Comparison of ENCODE assay signal across 23 mouse cellular contexts in the genomic region with DNA sequence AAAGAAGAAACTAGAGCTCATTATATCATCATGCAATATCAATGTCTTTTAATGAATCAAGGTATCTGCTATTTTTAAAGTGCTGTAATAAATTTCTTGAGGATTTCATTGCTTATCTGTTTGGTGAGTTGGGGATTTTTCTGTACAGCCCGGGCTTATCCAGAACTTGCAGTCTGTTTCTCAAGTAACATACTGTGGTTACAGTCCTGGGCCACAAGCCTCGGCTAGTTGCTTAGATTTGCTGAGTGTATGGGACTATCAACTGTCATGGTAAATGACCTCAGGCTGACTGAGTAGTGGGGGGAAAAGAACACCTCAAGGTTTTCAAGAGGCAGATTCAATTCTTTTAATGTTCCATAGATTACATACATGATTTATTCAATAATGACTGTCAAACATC. TPM values are rescaled to one million over a fixed set of nuclear protein-coding genes. Genes with fewer than 3 reads are reported as not detected.
DNase-seq lines count a peak whose midpoint lies in the region; ATAC-seq and TF ChIP-seq lines count a peak whose summit lies in the region.
"Had no signal": no experiment of that assay in that cellular context is flagged by ENCODE, and none has a peak within 500 bp of the region (broad histone marks: within the 10 kb centered on the region; RNA-seq: fewer than 3 reads in every experiment).

No protein-coding gene starts in this region.

- H3K9me3 ChIP-seq in CH12.LX (replicated peaks; ENCODE audit: low read length) (no peaks in the 10 kb centered on the region), MEL (replicated peaks; ENCODE audit: insufficient read depth, low read length) (no peaks in the 10 kb centered on the region)
- H3K9me3 ChIP-seq: embryonic facial prominence, embryonic 10.5 days; embryonic facial prominence, embryonic 13.5 days; forebrain, embryonic 12.5 days; forebrain, embryonic 15.5 days; hindbrain, embryonic 12.5 days; hindbrain, embryonic 15.5 days; intestine, embryonic 15.5 days had no signal

- no peak overlapping the region for H3K4me2 ChIP-seq in CH12.LX (ENCODE audit: insufficient read depth, low read depth, poor library complexity, severe bottlenecking)
- H3K4me2 ChIP-seq: embryonic facial prominence, embryonic 13.5 days; forebrain, embryonic 12.5 days; forebrain, embryonic 15.5 days; heart, embryonic 11.5 days; hindbrain, embryonic 12.5 days; hindbrain, embryonic 15.5 days; intestine, embryonic 15.5 days had no signal

- H3K4me1 ChIP-seq in CH12.LX (ENCODE audit: control insufficient read depth in 1 of 2, insufficient read depth in 2 of 2), result peaks cover 10 to 35% of the 10 kb centered on the region in 2 experiments; a peak in 3 of 4 replicates
- peaks cover 1 to 4% of the 10 kb centered on the region in 2 experiments; a peak in 2 of 4 replicates for H3K4me1 ChIP-seq in MEL (ENCODE audit: control insufficient read depth in 1 of 2, insufficient read depth in 2 of 2, low read length in 2 of 2)
- H3K4me1 ChIP-seq: embryonic facial prominence, embryonic 10.5 days; embryonic facial prominence, embryonic 13.5 days; forebrain, embryonic 12.5 days; forebrain, embryonic 15.5 days; hindbrain, embryonic 12.5 days; hindbrain, embryonic 15.5 days; intestine, embryonic 15.5 days had no signal

- TF ChIP-seq CTCF in CH12.LX (conservative IDR thresholded peaks at IDR 0.05 in 1 of 2, IDR thresholded peaks at IDR 0.05 in 1 of 2; ENCODE audit: low read depth in 2 of 2, low read length in 2 of 2) (no peak), MEL (IDR thresholded peaks at IDR 0.05 in 2 of 3, conservative IDR thresholded peaks at IDR 0.05 in 1 of 3; ENCODE audit: control insufficient read depth in 1 of 3, insufficient read depth in 1 of 3, low read depth in 2 of 3, low read length in 3 of 3, poor library complexity in 1 of 3, severe bottlenecking in 1 of 3) (no peak)

- TF ChIP-seq EP300 in CH12.LX (IDR thresholded peaks at IDR 0.05; ENCODE audit: low read length), result no peak
- TF ChIP-seq EP300 in MEL (IDR thresholded peaks at IDR 0.05; ENCODE audit: low read depth in 1 of 2, low read length in 2 of 2), result peak; percentile 9 to 25; a peak in 1 of 4 replicates

- no peaks in the 10 kb centered on the region for H3K36me3 ChIP-seq in CH12.LX (replicated peaks in 1 of 2; ENCODE audit: control insufficient read depth in 1 of 2, insufficient read depth in 1 of 2, low read length in 1 of 2)
- peaks cover 0 to 3% of the 10 kb centered on the region in 2 experiments; a peak in 1 of 4 replicates for H3K36me3 ChIP-seq in MEL (ENCODE audit: control insufficient read depth in 1 of 2, insufficient read depth in 2 of 2, low read length in 2 of 2)
- H3K36me3 ChIP-seq: embryonic facial prominence, embryonic 10.5 days; embryonic facial prominence, embryonic 13.5 days; forebrain, embryonic 12.5 days; forebrain, embryonic 15.5 days; hindbrain, embryonic 12.5 days; hindbrain, embryonic 15.5 days; intestine, embryonic 15.5 days had no signal

- TF ChIP-seq RAD21 in CH12.LX (IDR thresholded peaks at IDR 0.05; ENCODE audit: low read depth, low read length) (no peak), MEL (IDR thresholded peaks at IDR 0.05; ENCODE audit: low read depth, low read length) (no peak)

- in situ Hi-C loops in CH12.LX (cut with MboI; ENCODE audit: low pct_ligation_motif_present, low pct_unique_long_range_greater_than_20kb, low sequenced_read_pairs), result no loop called here

- H3K27ac ChIP-seq in CH12.LX (ENCODE audit: insufficient read depth, low read depth) (no peak overlapping the region), MEL (ENCODE audit: control insufficient read depth, low read depth, low read length) (no peak overlapping the region)
- H3K27ac ChIP-seq: embryonic facial prominence, embryonic 10.5 days; embryonic facial prominence, embryonic 13.5 days; forebrain, embryonic 12.5 days; forebrain, embryonic 15.5 days; hindbrain, embryonic 12.5 days; hindbrain, embryonic 15.5 days; intestine, embryonic 15.5 days had no signal

- peak; percentile 54; the same call in 1 of the 2 replicates for ATAC-seq in megakaryocyte progenitor cell, adult 5-6 weeks (replicated peaks; ENCODE audit: poor library complexity)
- ATAC-seq: activated CD4-positive, CD25-positive, alpha-beta regulatory T cell, adult 4 months; forebrain, embryonic 15.5 days; intestine, embryonic 15.5 days had no signal

- H3K27me3 ChIP-seq in CH12.LX (replicated peaks) (no peaks in the 10 kb centered on the region), MEL (ENCODE audit: control insufficient read depth in 1 of 2, insufficient read depth in 2 of 2, low read length in 2 of 2) (no peaks in the 10 kb centered on the region)
- H3K27me3 ChIP-seq: embryonic facial prominence, embryonic 13.5 days; forebrain, embryonic 12.5 days; forebrain, embryonic 15.5 days; hindbrain, embryonic 12.5 days; hindbrain, embryonic 15.5 days; intestine, embryonic 15.5 days had no signal

- DNase-seq in CH12.LX (ENCODE audit: extremely low read depth) (no peak), MEL (ENCODE audit: low read depth, low spot score) (peak; percentile 42)
- DNase-seq in lung, postnatal 36 days, result no peak
- DNase-seq in adrenal gland, postnatal 4 days (ENCODE audit: low spot score in 2 of 2), result no peak
- no peak for DNase-seq in urinary bladder, postnatal 14 days (ENCODE audit: low spot score)
- DNase-seq: adrenal gland, adult 8-10 months; adrenal gland, postnatal 25 days; cerebellum, adult 18-20 months; cerebellum, adult 9-10 months; cerebellum, postnatal 14 days; embryo, embryonic 11 days; gastrocnemius, postnatal 25 days had no signal

- H3K79me2 ChIP-seq in CH12.LX (replicated peaks; ENCODE audit: control insufficient read depth, extremely low read depth, insufficient read depth, poor library complexity, severe bottlenecking) (no peaks in the 10 kb centered on the region), MEL (ENCODE audit: control insufficient read depth, insufficient read depth, low read length, poor library complexity) (no peaks in the 10 kb centered on the region)

- H3K9ac ChIP-seq in CH12.LX (ENCODE audit: insufficient read depth, low read depth) (no peak overlapping the region), MEL (ENCODE audit: control insufficient read depth, low read depth, low read length, poor library complexity, severe bottlenecking) (no peak overlapping the region)
- H3K9ac ChIP-seq: embryonic facial prominence, embryonic 13.5 days; forebrain, embryonic 12.5 days; forebrain, embryonic 15.5 days; hindbrain, embryonic 12.5 days; hindbrain, embryonic 15.5 days; intestine, embryonic 15.5 days had no signal

- dilution Hi-C loops in CH12.LX (cut with MboI; ENCODE audit: extremely low pct_ligation_motif_present, extremely low pct_unique_long_range_greater_than_20kb, low sequenced_read_pairs), result no loop called here

- no peak for TF ChIP-seq POLR2A in CH12.LX (IDR thresholded peaks at IDR 0.05; ENCODE audit: low read depth, low read length)
- TF ChIP-seq POLR2A in MEL (IDR thresholded peaks at IDR 0.05; ENCODE audit: control insufficient read depth in 1 of 2, insufficient read depth in 1 of 2, low read depth in 1 of 2, low read length in 2 of 2, poor library complexity in 1 of 2), result no peak

- H3K4me3 ChIP-seq in CH12.LX (replicated peaks in 1 of 3; ENCODE audit: low read depth in 2 of 3, low read length in 2 of 3, poor library complexity in 1 of 3), result no peak overlapping the region
- H3K4me3 ChIP-seq in MEL (ENCODE audit: control insufficient read depth in 1 of 2, insufficient read depth in 1 of 2, low read depth in 2 of 2, low read length in 2 of 2), result no peak overlapping the region
- H3K4me3 ChIP-seq: embryonic facial prominence, embryonic 10.5 days; embryonic facial prominence, embryonic 13.5 days; erythroblast, embryonic 14.5 days; forebrain, embryonic 12.5 days; forebrain, embryonic 15.5 days; hindbrain, embryonic 12.5 days; hindbrain, embryonic 15.5 days; intestine, embryonic 15.5 days had no signal

TF ChIP-seq in CH12.LX, 34 proteins besides CTCF, POLR2A, EP300 and RAD21:
- no peak for TF ChIP-seq BHLHE40 (IDR thresholded peaks at IDR 0.05; ENCODE audit: low read depth, low read length)
- 0 out of 2 replicates have a peak, but pooled peaks have one; percentile 5 for TF ChIP-seq IRF4 (IDR thresholded peaks at IDR 0.05; ENCODE audit: low read depth, low read length)

TF ChIP-seq in MEL, 35 proteins besides CTCF, POLR2A, EP300 and RAD21:
- TF ChIP-seq NELFE (IDR thresholded peaks at IDR 0.05; ENCODE audit: low read depth, low read length) (no peak), ZMIZ1 (IDR thresholded peaks at IDR 0.05; ENCODE audit: low read depth, low read length) (no peak), KAT2A (conservative IDR thresholded peaks at IDR 0.05; ENCODE audit: low read depth, low read length) (no peak), RCOR1 (IDR thresholded peaks at IDR 0.05; ENCODE audit: low read depth, low read length) (peak; percentile 53; the same call in 1 of the 2 replicates), USF1 (IDR thresholded peaks at IDR 0.05; ENCODE audit: low read depth, low read length) (no peak), POLR2AphosphoS2 (IDR thresholded peaks at IDR 0.05; ENCODE audit: low read length) (no peak), GATA1 (IDR thresholded peaks at IDR 0.05; ENCODE audit: low read depth, low read length) (no peak), CHD2 (IDR thresholded peaks at IDR 0.05; ENCODE audit: low read length) (no peak), CHD1 (IDR thresholded peaks at IDR 0.05; ENCODE audit: low read depth, low read length) (no peak), ETS1 (IDR thresholded peaks at IDR 0.05; ENCODE audit: low read depth, low read length) (0 out of 2 replicates have a peak, but pooled peaks have one; percentile 13), ELF1 (IDR thresholded peaks at IDR 0.05; ENCODE audit: low read depth, low read length) (no peak), UBTF (IDR thresholded peaks at IDR 0.05; ENCODE audit: borderline replicate concordance, insufficient read depth, low read depth, low read length) (no peak), E2F4 (IDR thresholded peaks at IDR 0.05; ENCODE audit: borderline replicate concordance, low read depth, low read length) (no peak), SIN3A (IDR thresholded peaks at IDR 0.05; ENCODE audit: low read length) (no peak), TCF12 (IDR thresholded peaks at IDR 0.05; ENCODE audit: low read depth, low read length) (0 out of 2 replicates have a peak, but pooled peaks have one; percentile 15), NRF1 (IDR thresholded peaks at IDR 0.05; ENCODE audit: insufficient read depth, low read depth, low read length, poor library complexity, severe bottlenecking) (no peak)

RNA-seq across cellular contexts. Expression of gene Nabp1, which starts 24.8 kb away (rescaled TPM):
- total RNA-seq in CH12.LX (2012; rRNA removed), result 32.7 and 37.8 TPM in 2 replicates
- total RNA-seq in CH12.LX (2014; rRNA removed), result 51.0 and 52.0 TPM in 2 replicates
- polyA plus RNA-seq in CH12.LX (2012; ENCODE audit: insufficient read length, low read depth), result 33.7 and 48.7 TPM in 2 replicates
- total RNA-seq in MEL (2012; rRNA removed), result 10.0 and 11.7 TPM in 2 replicates
- 1 to 10 TPM in 1 of 2 experiments, not detected in 1; 5.4 TPM for polyA plus RNA-seq in MEL (2012; ENCODE audit: insufficient read depth in 1 of 2, insufficient read length in 2 of 2, low read depth in 1 of 2, low replicate concordance in 2 of 2, missing spikeins in 1 of 2)
- 14.9 and 16.0 TPM in 2 replicates for total RNA-seq in megakaryocyte progenitor cell, adult 5-6 weeks (2015)
- 27.5 and 28.3 TPM in 2 replicates for total RNA-seq in megakaryocyte progenitor cell, adult 5-6 weeks (2017)
- total RNA-seq in adrenal gland, postnatal 4 days (2021), result 10 to 100 TPM; 11.0 to 17.9 TPM

Comparison
In these comparisons a context has a peak if more than half of its experiments do, and no peak if none do; other contexts are left out.
1. Of the 35 proteins assayed by ChIP-seq in both MEL and CH12.LX: peak only in MEL: EP300, ETS1, RCOR1 and TCF12; only in CH12.LX: none; in both: none; in neither: 31.